31 mouse cellular contexts compared by ENCODE assay signal in genomic region chr1:175433128-175433527, GRCm38 (mm10). TPM values are rescaled to one million over a fixed set of nuclear protein-coding genes. Genes with fewer than 3 reads are reported as not detected.
DNase-seq lines count a peak whose midpoint lies in the region; ATAC-seq lines count a peak whose summit lies in the region.
"Had no signal": no experiment of that assay in that cellular context is flagged by ENCODE, and none has a peak within 500 bp of the region (broad histone marks: within the 10 kb centered on the region; RNA-seq: fewer than 3 reads in every experiment).

No protein-coding gene starts in this region.

- H3K9ac ChIP-seq in neural tube, embryonic 15.5 days (replicated peaks) = no peak overlapping the region
- H3K9ac ChIP-seq: embryonic facial prominence, embryonic 13.5 days; limb, embryonic 12.5 days; liver, embryonic 15.5 days; lung, embryonic 14.5 days had no signal

- H3K27me3 ChIP-seq in neural tube, embryonic 15.5 days (replicated peaks) = no peaks in the 10 kb centered on the region
- H3K27me3 ChIP-seq: embryonic facial prominence, embryonic 13.5 days; limb, embryonic 12.5 days; liver, embryonic 15.5 days had no signal

- 0 out of 2 replicates have a peak overlapping the region, but pooled peaks have one; percentile 23 for H3K27ac ChIP-seq in neural tube, embryonic 15.5 days (replicated peaks)
- H3K27ac ChIP-seq: embryonic facial prominence, embryonic 13.5 days; forebrain, embryonic 10.5 days; gastrocnemius, adult 2 months; kidney, postnatal 0 days; limb, embryonic 12.5 days; liver, embryonic 15.5 days; midbrain, embryonic 10.5 days; stomach, postnatal 0 days had no signal

- intact Hi-C loops in left cerebral cortex, postnatal 4 days (cut with DNase I) = no loop called here
- intact Hi-C loops in left cerebral cortex, postnatal 36 days (cut with DNase I) = no loop called here

- 77% methylated on average over 6 of the region's 6 CpGs for WGBS in neural tube, embryonic 15.5 days

- peaks cover 2% of the 10 kb centered on the region; the same call in 1 of the 2 replicates for H3K4me1 ChIP-seq in neural tube, embryonic 15.5 days
- H3K4me1 ChIP-seq: embryonic facial prominence, embryonic 13.5 days; forebrain, embryonic 10.5 days; liver, embryonic 15.5 days had no signal

- H3K36me3 ChIP-seq in neural tube, embryonic 15.5 days = no peaks in the 10 kb centered on the region
- H3K36me3 ChIP-seq: embryonic facial prominence, embryonic 13.5 days; forebrain, embryonic 10.5 days; G1E; limb, embryonic 12.5 days; liver, embryonic 15.5 days; midbrain, embryonic 10.5 days had no signal

- peak; percentile 50 for DNase-seq in cerebellum, adult 9-11 months
- no peak for DNase-seq in cerebellum, postnatal 4 days (ENCODE audit: low spot score in 2 of 2)
- no peak for DNase-seq in frontal cortex, postnatal 10 days (ENCODE audit: low spot score in 2 of 2)
- DNase-seq in left cerebral cortex, postnatal 4 days = peak; percentile 5
- no peak for DNase-seq in left cerebral cortex, postnatal 36 days (ENCODE audit: low spot score in 2 of 2)
- DNase-seq: adrenal gland, adult 8-10 months; gastrocnemius, adult 2 months; gastrocnemius, postnatal 36 days; heart, adult 18-20 months; heart, postnatal 36 days; kidney, adult 8-10 months; kidney, postnatal 4 days; lung, embryonic 14.5 days; lung, postnatal 14 days; right cerebral cortex, postnatal 4 days; thymus, adult 18-20 months; thymus, postnatal 25 days had no signal

- ATAC-seq in frontal cortex, adult (ENCODE audit: low TSS enrichment) = 0 out of 2 replicates have a peak, but pooled peaks have one; percentile 4
- ATAC-seq in neural tube, embryonic 15.5 days (ENCODE audit: low FRiP score) = 0 out of 2 replicates have a peak, but pooled peaks have one; percentile 39
- ATAC-seq: intestine, embryonic 16.5 days had no signal

- no peak overlapping the region for H3K4me2 ChIP-seq in neural tube, embryonic 15.5 days
- H3K4me2 ChIP-seq: embryonic facial prominence, embryonic 13.5 days; heart, embryonic 11.5 days; limb, embryonic 12.5 days; liver, embryonic 15.5 days; lung, embryonic 14.5 days had no signal

- no peaks in the 10 kb centered on the region for H3K9me3 ChIP-seq in neural tube, embryonic 15.5 days (replicated peaks)
- H3K9me3 ChIP-seq: embryonic facial prominence, embryonic 13.5 days; forebrain, embryonic 10.5 days; limb, embryonic 12.5 days; liver, embryonic 15.5 days; midbrain, embryonic 10.5 days had no signal

- no peak overlapping the region for H3K4me3 ChIP-seq in neural tube, embryonic 15.5 days (replicated peaks)
- H3K4me3 ChIP-seq: embryonic facial prominence, embryonic 13.5 days; forebrain, embryonic 10.5 days; gastrocnemius, adult 2 months; limb, embryonic 12.5 days; liver, embryonic 15.5 days; midbrain, embryonic 10.5 days had no signal

RNA-seq across cellular contexts. Expression of gene Rgs7, which starts 59.2 kb away (rescaled TPM):
- 10 to 100 TPM; 69.1 to 70.0 TPM for total RNA-seq in left cerebral cortex, postnatal 4 days (2021)
- total RNA-seq in left cerebral cortex, postnatal 36 days (2021) = 100 to 1,000 TPM; 108 to 120 TPM
- 41.7 and 48.2 TPM in 2 replicates for polyA plus RNA-seq in neural tube, embryonic 15.5 days (2015; fragmentation: Nextera tagmentation; extraction: Ambion mirVana)
- total RNA-seq: megakaryocyte progenitor cell, adult 5-6 weeks; monocyte, adult 5-6 weeks had no signal
- polyA plus RNA-seq: G1E; liver, embryonic 15.5 days had no signal

Comparison
In these comparisons a context has a peak if more than half of its experiments do, and no peak if none do; other contexts are left out.
1. DNase-seq: peak in cerebellum, adult 9-11 months (single experiment) and left cerebral cortex, postnatal 4 days (single experiment); none in cerebellum, postnatal 4 days (0 of 2), frontal cortex, postnatal 10 days (0 of 2) and left cerebral cortex, postnatal 36 days (0 of 2).